9 mouse cellular contexts compared by ENCODE assay signal in genomic region chr15:43758256-43758655, GRCm38 (mm10).
A peak's percentile ranks its signal among the peaks of the same experiment; 100 is the strongest.
DNase-seq lines count a peak whose midpoint lies in the region; ATAC-seq and TF ChIP-seq lines count a peak whose summit lies in the region.
"Had no signal": no experiment of that assay in that cellular context is flagged by ENCODE, and none has a peak within 500 bp of the region (broad histone marks: within the 10 kb centered on the region; RNA-seq: fewer than 3 reads in every experiment).

No protein-coding gene starts in this region.

- no peak for TF ChIP-seq POLR2A in cortical plate, adult 2 months (IDR thresholded peaks at IDR 0.05; ENCODE audit: extremely low read depth, insufficient read depth, low read length)

- 0 out of 2 replicates have a peak, but pooled peaks have one; percentile 12 for TF ChIP-seq CTCF in cortical plate, adult 2 months (IDR thresholded peaks at IDR 0.05; ENCODE audit: extremely low read depth, insufficient read depth, low read length)

- peak; percentile 7 for DNase-seq in adrenal gland, postnatal 14 days
- no peak for DNase-seq in adrenal gland, postnatal 25 days
- DNase-seq in kidney, postnatal 36 days, result peak; percentile 1 to 6
- DNase-seq in 3T3-L1 (ENCODE audit: low read depth, low spot score), result peak; percentile 71
- no peak for DNase-seq in spleen, postnatal 4 days (ENCODE audit: low spot score in 2 of 2)
- no peak for DNase-seq in gastrocnemius, postnatal 25 days

- H3K9ac ChIP-seq in kidney, embryonic 15.5 days, result no peak overlapping the region
- H3K9ac ChIP-seq: embryonic facial prominence, embryonic 13.5 days had no signal

- H3K4me3 ChIP-seq in kidney, embryonic 15.5 days (replicated peaks), result no peak overlapping the region
- no peak overlapping the region for H3K4me3 ChIP-seq in cortical plate, adult 2 months (ENCODE audit: insufficient read depth, low read length)
- H3K4me3 ChIP-seq: embryonic facial prominence, embryonic 13.5 days had no signal

- H3K27me3 ChIP-seq in kidney, embryonic 15.5 days, result no peaks in the 10 kb centered on the region
- H3K27me3 ChIP-seq: embryonic facial prominence, embryonic 13.5 days had no signal

- H3K27ac ChIP-seq in kidney, embryonic 15.5 days, result no peak overlapping the region
- H3K27ac ChIP-seq in cortical plate, adult 2 months (ENCODE audit: insufficient read depth, low read length), result no peak overlapping the region
- H3K27ac ChIP-seq: embryonic facial prominence, embryonic 13.5 days had no signal

- no peak for ATAC-seq in kidney, embryonic 15.5 days (replicated peaks; ENCODE audit: low FRiP score)

- no peaks in the 10 kb centered on the region for H3K36me3 ChIP-seq in kidney, embryonic 15.5 days
- H3K36me3 ChIP-seq: embryonic facial prominence, embryonic 13.5 days had no signal

- no peaks in the 10 kb centered on the region for H3K4me1 ChIP-seq in kidney, embryonic 15.5 days
- no peaks in the 10 kb centered on the region for H3K4me1 ChIP-seq in cortical plate, adult 2 months (ENCODE audit: control insufficient read depth, insufficient read depth, low read length)
- H3K4me1 ChIP-seq: embryonic facial prominence, embryonic 13.5 days had no signal

- WGBS in kidney, embryonic 15.5 days, result 24% methylated on average over 3 of the region's 3 CpGs

- H3K9me3 ChIP-seq in kidney, embryonic 15.5 days (replicated peaks), result no peaks in the 10 kb centered on the region
- H3K9me3 ChIP-seq: embryonic facial prominence, embryonic 13.5 days had no signal

- no peak overlapping the region for H3K4me2 ChIP-seq in kidney, embryonic 15.5 days
- H3K4me2 ChIP-seq: embryonic facial prominence, embryonic 13.5 days had no signal

Comparison
In these comparisons a context has a peak if more than half of its experiments do, and no peak if none do; other contexts are left out.
1. DNase-seq: peak in adrenal gland, postnatal 14 days (single experiment), kidney, postnatal 36 days (2 of 2) and 3T3-L1 (single experiment); none in adrenal gland, postnatal 25 days (single experiment), spleen, postnatal 4 days (0 of 2) and gastrocnemius, postnatal 25 days (single experiment).